Mouse (Mus musculus) CH12.LX (cell line): ENCODE results near the gene Tspan12. TPM values are rescaled to one million over a fixed set of nuclear protein-coding genes. Genes with fewer than 3 reads are reported as not detected.

Experiments
- DNase-seq: peaks from one replicate; pipeline ENCODE4 v3.0.0-alpha.2; 2013; ENCODE audit errors: extremely low read depth
- H3K27ac ChIP-seq: 2 replicates; pipeline ENCODE4 v1.5.1; 2012; ENCODE audit warnings: low read depth, mild to moderate bottlenecking, control low read depth, moderate library complexity; ENCODE audit not compliant: insufficient read depth
- H3K27me3 ChIP-seq: replicated peaks from 2 replicates; pipeline ENCODE3; 2012; ENCODE audit warnings: inconsistent platforms
- H3K36me3 ChIP-seq, 2 experiments: replicated peaks in 1 of 2; 2 replicates each; pipeline versions ENCODE3 to v1.6.1; 2012; ENCODE audit warnings: inconsistent platforms in 1 of 2, low read length in 1 of 2, mild to moderate bottlenecking in 1 of 2, mixed read lengths in 1 of 2, moderate library complexity in 1 of 2; ENCODE audit not compliant: control insufficient read depth in 1 of 2, insufficient read depth in 1 of 2
- H3K4me1 ChIP-seq, 2 experiments: 2 replicates each; pipeline ENCODE4 v1.6.1; 2012; ENCODE audit warnings: inconsistent platforms in 1 of 2, moderate library complexity in 1 of 2; ENCODE audit not compliant: insufficient read depth in 2 of 2, control insufficient read depth in 1 of 2
- H3K4me2 ChIP-seq: 2 replicates; pipeline ENCODE4 v1.6.1; 2012; ENCODE audit warnings: low read depth, mild to moderate bottlenecking, control low read depth; ENCODE audit not compliant: poor library complexity, insufficient read depth, severe bottlenecking
- H3K4me3 ChIP-seq, 3 experiments: fragments of 150-350 bp in 1 of 3; sonication (generic) in 1 of 3; replicated peaks in 1 of 3; 2 replicates each; pipeline versions ENCODE3 to v1.5.1; 2011 to 2012; ENCODE audit warnings: low read depth in 2 of 3, low read length in 2 of 3, mild to moderate bottlenecking in 2 of 3, moderate library complexity in 2 of 3, control low read depth in 1 of 3, improper control_type of control experiment in 1 of 3, inconsistent platforms in 1 of 3, mixed read lengths in 1 of 3; ENCODE audit not compliant: poor library complexity in 1 of 3
- H3K79me2 ChIP-seq: replicated peaks from 2 replicates; pipeline ENCODE4 v1.6.1; 2012; ENCODE audit warnings: mild to moderate bottlenecking, moderate library complexity; ENCODE audit not compliant: control insufficient read depth, poor library complexity, insufficient read depth, severe bottlenecking; ENCODE audit errors: extremely low read depth
- H3K9ac ChIP-seq: 2 replicates; pipeline ENCODE4 v1.6.1; 2012; ENCODE audit warnings: low read depth, mild to moderate bottlenecking, control low read depth, moderate library complexity; ENCODE audit not compliant: insufficient read depth
- H3K9me3 ChIP-seq: replicated peaks from 2 replicates; pipeline ENCODE3; 2012; ENCODE audit warnings: low read length, inconsistent platforms, mixed read lengths
- EP300 ChIP-seq: IDR thresholded peaks from 2 replicates; pipeline ENCODE4 v1.6.1; 2011; ENCODE audit warnings: low read length, improper control_type of control experiment
- ETS1 ChIP-seq: conservative IDR thresholded peaks from 2 replicates; pipeline ENCODE4 v1.6.1; 2012; ENCODE audit warnings: low read depth, mild to moderate bottlenecking, inconsistent platforms, low read length, improper control_type of control experiment, moderate library complexity
- IRF4 ChIP-seq: IDR thresholded peaks from 2 replicates; pipeline ENCODE4 v1.6.1; 2014; ENCODE audit warnings: low read depth, mild to moderate bottlenecking, inconsistent platforms, low read length, improper control_type of control experiment
- JUND ChIP-seq: conservative IDR thresholded peaks from 2 replicates; pipeline ENCODE4 v1.6.1; 2011; ENCODE audit warnings: low read depth, low read length, improper control_type of control experiment
- NRF1 ChIP-seq: IDR thresholded peaks from 2 replicates; pipeline ENCODE4 v1.6.1; 2014; ENCODE audit warnings: low read depth, mild to moderate bottlenecking, inconsistent platforms, low read length, improper control_type of control experiment, moderate library complexity
- POLR2A ChIP-seq: IDR thresholded peaks from 2 replicates; pipeline ENCODE4 v1.6.1; 2011; ENCODE audit warnings: low read depth, mild to moderate bottlenecking, improper control_type of control experiment, low read length
- POLR2AphosphoS2 ChIP-seq: IDR thresholded peaks from 2 replicates; pipeline ENCODE4 v1.6.1; 2011; ENCODE audit warnings: low read depth, low read length, improper control_type of control experiment
- SIN3A ChIP-seq: IDR thresholded peaks from 2 replicates; pipeline ENCODE4 v1.6.1; 2012; ENCODE audit warnings: low read length, improper control_type of control experiment, inconsistent platforms
- TBP ChIP-seq: conservative IDR thresholded peaks from 2 replicates; pipeline ENCODE4 v1.6.1; 2011; ENCODE audit warnings: low read depth, low read length, improper control_type of control experiment
- USF2 ChIP-seq: conservative IDR thresholded peaks from 2 replicates; pipeline ENCODE4 v1.6.1; 2011; ENCODE audit warnings: low read depth, low read length, improper control_type of control experiment
- dilution Hi-C: fragments of 300-500 bp; cut with MboI; formaldehyde crosslinking; loops from 2 replicates; pipeline ENCODE4 v1.14.3; 2020; ENCODE audit warnings: low sequenced_read_pairs; ENCODE audit not compliant: extremely low pct_unique_long_range_greater_than_20kb, extremely low pct_ligation_motif_present
- in situ Hi-C: fragments of 300-500 bp; cut with MboI; formaldehyde crosslinking; loops from 3 replicates; pipeline ENCODE4 v1.14.3; 2019; ENCODE audit warnings: low sequenced_read_pairs, low pct_ligation_motif_present, low pct_unique_long_range_greater_than_20kb, mixed read lengths
- polyA plus RNA-seq: library from polyadenylated mRNA; unstranded; fragments of >175 nt; gene quantifications from 2 replicates; pipeline ENCODE4 v1.2.1, GENCODE M21; 2012; ENCODE audit warnings: low read depth; ENCODE audit not compliant: insufficient read length
- total RNA-seq, 2 experiments: library from RNA; depleted of rRNA; stranded (reverse); fragments of 300-350 nt in 1 of 2; fragments of >200 nt in 1 of 2; gene quantifications; 2 replicates each; pipeline ENCODE4 v1.2.3; 2012 to 2014

Gene Tspan12
- total and polyA plus RNA-seq, 3 experiments, result not detected

- no peaks in the 10 kb centered on the region for H3K4me1 ChIP-seq
- no peak for DNase-seq
- H3K4me2 ChIP-seq, result peak overlapping the region; percentile 39; the same call in 1 of the 2 replicates
- no peaks in the 10 kb centered on the region for H3K79me2 ChIP-seq
- dilution Hi-C loops (no loop called here), in situ Hi-C loops (no loop called here)
- no peaks in the 10 kb centered on the region for H3K36me3 ChIP-seq
- no peak for TF ChIP-seq POLR2AphosphoS2
- no peak for TF ChIP-seq TBP
- no peak for TF ChIP-seq EP300
- TF ChIP-seq NRF1, result no peak
- no peak for TF ChIP-seq ETS1
- TF ChIP-seq POLR2A, result no peak
- no peaks in the 10 kb centered on the region for H3K27me3 ChIP-seq
- no peak overlapping the region for H3K9ac ChIP-seq
- H3K4me3 ChIP-seq, result no peak overlapping the region
- no peaks in the 10 kb centered on the region for H3K9me3 ChIP-seq
- no peak overlapping the region for H3K27ac ChIP-seq
These were observed 28.6 kb downstream of the Tspan12 start for GRCm38 (mm10) chr6:21823694-21824093.

- no peak overlapping the region for H3K9ac ChIP-seq
- TF ChIP-seq USF2 (peak; percentile 20; the same call in 1 of the 2 replicates), JUND (no peak), SIN3A (no peak)
- TF ChIP-seq, all 38 proteins: peak for 1
- Histone ChIP-seq H3K4me2 (peak overlapping the region; percentile 39; the same call in 1 of the 2 replicates), H3K9me3 (no peaks in the 10 kb centered on the region), H3K79me2 (no peaks in the 10 kb centered on the region), H3K4me3 (no peak overlapping the region), H3K4me1 (no peaks in the 10 kb centered on the region), H3K36me3 (no peaks in the 10 kb centered on the region), H3K27ac (no peak overlapping the region), H3K27me3 (no peaks in the 10 kb centered on the region)
- no peak for DNase-seq
- in situ Hi-C loops, result no loop called here
- dilution Hi-C loops, result no loop called here
These were observed 29.0 kb downstream of the Tspan12 start for GRCm38 (mm10) chr6:21823281-21823680.

GRCm38 (mm10) chr6:21822721-21823134 lies 29.6 kb downstream of the Tspan12 start:
- DNase-seq, result no peak
- no peaks in the 10 kb centered on the region for H3K79me2 ChIP-seq
- in situ Hi-C loops, result no loop called here
- H3K36me3 ChIP-seq, result no peaks in the 10 kb centered on the region
- no peaks in the 10 kb centered on the region for H3K4me1 ChIP-seq
- no peaks in the 10 kb centered on the region for H3K27me3 ChIP-seq
- H3K4me3 ChIP-seq, result no peak overlapping the region
- no peak overlapping the region for H3K4me2 ChIP-seq
- no peak for TF ChIP-seq IRF4
- dilution Hi-C loops, result no loop called here
- H3K9ac ChIP-seq, result no peak overlapping the region
- H3K9me3 ChIP-seq, result no peaks in the 10 kb centered on the region
- no peak overlapping the region for H3K27ac ChIP-seq
